ENCODE assay signal across 7 mouse cellular contexts in the genomic region with DNA sequence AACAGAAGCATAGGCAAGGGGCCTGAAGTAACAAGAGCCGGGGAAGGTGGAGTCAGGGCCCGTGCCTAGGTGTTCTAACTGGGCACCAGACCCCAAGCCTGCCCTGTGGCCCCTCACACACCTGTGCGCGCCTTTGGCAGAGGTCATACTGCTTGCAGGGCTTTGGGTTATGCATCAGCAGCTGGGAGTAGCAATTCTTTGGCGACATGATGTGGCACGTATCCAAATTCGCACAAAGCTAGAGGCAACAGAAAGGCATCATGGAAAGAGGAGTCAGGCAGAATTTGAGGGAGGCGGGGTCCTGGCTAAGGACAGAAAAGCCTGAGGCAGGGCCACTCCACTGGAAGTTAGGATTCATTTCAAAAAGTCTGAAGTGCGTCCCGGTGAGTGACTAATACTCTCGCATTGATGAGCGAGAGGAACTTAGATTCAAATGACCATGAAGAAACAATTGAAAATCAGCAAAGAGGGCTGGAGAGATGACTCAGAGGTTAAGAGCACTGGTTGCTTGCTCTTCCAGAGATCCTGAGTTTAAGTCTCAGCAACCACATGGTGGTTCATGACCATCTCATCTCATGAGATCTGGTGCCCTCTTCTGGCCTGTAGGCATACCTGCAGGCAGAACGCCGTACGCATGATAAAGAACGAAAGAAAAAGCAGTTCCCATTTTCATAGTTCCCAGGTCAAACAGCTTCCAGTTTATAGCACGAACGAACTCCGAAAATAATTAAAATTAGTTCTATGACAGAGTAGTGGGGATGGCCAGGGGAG. TPM values are rescaled to one million over a fixed set of nuclear protein-coding genes. Genes with fewer than 3 reads are reported as not detected.
DNase-seq lines count a peak whose midpoint lies in the region; ATAC-seq and TF ChIP-seq lines count a peak whose summit lies in the region.

No protein-coding gene starts in this region.

- no peak overlapping the region for H3K27ac ChIP-seq in cortical plate, adult 2 months (ENCODE audit: insufficient read depth, low read length)
- H3K27ac ChIP-seq in kidney, embryonic 14.5 days (ENCODE audit: low read depth, low read length), result no peak overlapping the region
- peak overlapping the region; percentile 71 for H3K27ac ChIP-seq in liver, postnatal 0 days (ENCODE audit: low read depth)
- H3K27ac ChIP-seq in neural tube, embryonic 15.5 days (replicated peaks), result no peak overlapping the region

- H3K4me3 ChIP-seq in cortical plate, adult 2 months (ENCODE audit: insufficient read depth, low read length), result no peak overlapping the region
- H3K4me3 ChIP-seq in kidney, embryonic 14.5 days (ENCODE audit: low read length), result no peak overlapping the region
- peak overlapping the region; percentile 55 for H3K4me3 ChIP-seq in liver, postnatal 0 days (ENCODE audit: low read depth, low read length)
- no peak overlapping the region for H3K4me3 ChIP-seq in neural tube, embryonic 15.5 days (replicated peaks)

- H3K4me2 ChIP-seq in kidney, embryonic 14.5 days (replicated peaks; ENCODE audit: low read depth, low read length), result peak overlapping the region; percentile 6; the same call in 1 of the 2 replicates
- peak overlapping the region; percentile 86 for H3K4me2 ChIP-seq in liver, postnatal 0 days (ENCODE audit: low read depth, low read length)
- H3K4me2 ChIP-seq in neural tube, embryonic 15.5 days, result peak overlapping the region; percentile 30

- no peaks in the 10 kb centered on the region for H3K4me1 ChIP-seq in cortical plate, adult 2 months (ENCODE audit: control insufficient read depth, insufficient read depth, low read length)
- peaks cover 5% of the 10 kb centered on the region; the same call in 1 of the 2 replicates for H3K4me1 ChIP-seq in kidney, embryonic 14.5 days (ENCODE audit: control insufficient read depth, insufficient read depth, low read length)
- peaks cover 30% of the 10 kb centered on the region for H3K4me1 ChIP-seq in liver, postnatal 0 days (ENCODE audit: insufficient read depth)
- H3K4me1 ChIP-seq in neural tube, embryonic 15.5 days, result peaks cover 9% of the 10 kb centered on the region

- peaks cover 29% of the 10 kb centered on the region for H3K36me3 ChIP-seq in kidney, embryonic 14.5 days (ENCODE audit: control insufficient read depth, insufficient read depth, low read length)
- peaks cover 23% of the 10 kb centered on the region for H3K36me3 ChIP-seq in liver, postnatal 0 days (replicated peaks; ENCODE audit: insufficient read depth, low read length)
- H3K36me3 ChIP-seq in neural tube, embryonic 15.5 days, result peaks cover 32% of the 10 kb centered on the region

- H3K9ac ChIP-seq in kidney, embryonic 14.5 days (ENCODE audit: low read depth, low read length), result no peak overlapping the region
- peak overlapping the region; percentile 71 for H3K9ac ChIP-seq in liver, postnatal 0 days (replicated peaks)
- H3K9ac ChIP-seq in neural tube, embryonic 15.5 days (replicated peaks), result 0 out of 2 replicates have a peak overlapping the region, but pooled peaks have one; percentile 1

- peak; percentile 84 for DNase-seq in CD4-positive helper T cell, adult 2 months (ENCODE audit: low read depth, low spot score)
- peak; percentile 85 for DNase-seq in MN1 (ENCODE audit: low spot score)
- DNase-seq in heart, adult 9 months (ENCODE audit: low spot score in 2 of 2), result peak; percentile 57 to 77
- DNase-seq in liver, postnatal 0 days, result peak; percentile 75

- no peaks in the 10 kb centered on the region for H3K27me3 ChIP-seq in kidney, embryonic 14.5 days (ENCODE audit: control insufficient read depth, insufficient read depth, low read length)
- H3K27me3 ChIP-seq in liver, postnatal 0 days (ENCODE audit: insufficient read depth, low read length), result no peaks in the 10 kb centered on the region
- no peaks in the 10 kb centered on the region for H3K27me3 ChIP-seq in neural tube, embryonic 15.5 days (replicated peaks)

- no peak for TF ChIP-seq EP300 in liver, postnatal 0 days (IDR thresholded peaks at IDR 0.05; ENCODE audit: low read depth)

- peak; percentile 48 for ATAC-seq in kidney, embryonic 14.5 days (ENCODE audit: low FRiP score, low TSS enrichment)
- peak; percentile 65 for ATAC-seq in liver, postnatal 0 days
- peak; percentile 54; the same call in 1 of the 2 replicates for ATAC-seq in neural tube, embryonic 15.5 days (ENCODE audit: low FRiP score)

- peak; percentile 99 for TF ChIP-seq CTCF in cortical plate, adult 2 months (IDR thresholded peaks at IDR 0.05; ENCODE audit: extremely low read depth, insufficient read depth, low read length)
- peak; percentile 98 for TF ChIP-seq CTCF in liver, postnatal 0 days (IDR thresholded peaks at IDR 0.05; ENCODE audit: low read depth)

- no peak for TF ChIP-seq POLR2A in cortical plate, adult 2 months (IDR thresholded peaks at IDR 0.05; ENCODE audit: extremely low read depth, insufficient read depth, low read length)

- no peaks in the 10 kb centered on the region for H3K9me3 ChIP-seq in kidney, embryonic 14.5 days (ENCODE audit: control insufficient read depth, low read length)
- no peaks in the 10 kb centered on the region for H3K9me3 ChIP-seq in liver, postnatal 0 days (ENCODE audit: low read length)
- no peaks in the 10 kb centered on the region for H3K9me3 ChIP-seq in neural tube, embryonic 15.5 days (replicated peaks)

- 38% methylated on average over 19 of the region's 19 CpGs for WGBS in kidney, embryonic 14.5 days
- 41% methylated on average over 19 of the region's 19 CpGs for WGBS in liver, postnatal 0 days (ENCODE audit: insufficient replicate concordance)
- 40% methylated on average over 19 of the region's 19 CpGs for WGBS in neural tube, embryonic 15.5 days

RNA-seq across cellular contexts. Expression of a gene that starts 1.8 kb away (rescaled TPM):
- 3.3 and 3.7 TPM in 2 replicates for polyA plus RNA-seq in cortical plate, adult 2 months (2012; rRNA removed)
- 3.2 TPM in 2 replicates for polyA plus RNA-seq in kidney, embryonic 14.5 days (2014; fragmentation: Nextera tagmentation; extraction: Ambion mirVana)
- 3.9 and 4.5 TPM in 2 replicates for polyA plus RNA-seq in liver, postnatal 0 days (2015; fragmentation: Nextera tagmentation; extraction: Ambion mirVana)
- polyA plus RNA-seq in neural tube, embryonic 15.5 days (2015; fragmentation: Nextera tagmentation; extraction: Ambion mirVana), result 2.7 and 4.4 TPM in 2 replicates

RNA-seq across cellular contexts. Expression of a gene that starts 10.0 kb away (rescaled TPM):
- polyA plus RNA-seq in cortical plate, adult 2 months (2012; rRNA removed), result 64.4 and 65.2 TPM in 2 replicates
- 44.3 and 74.5 TPM in 2 replicates for polyA plus RNA-seq in kidney, embryonic 14.5 days (2014; fragmentation: Nextera tagmentation; extraction: Ambion mirVana)
- polyA plus RNA-seq in liver, postnatal 0 days (2015; fragmentation: Nextera tagmentation; extraction: Ambion mirVana), result 8.5 and 9.2 TPM in 2 replicates
- 64.4 and 67.2 TPM in 2 replicates for polyA plus RNA-seq in neural tube, embryonic 15.5 days (2015; fragmentation: Nextera tagmentation; extraction: Ambion mirVana)

RNA-seq across cellular contexts. Expression of a gene that starts 10.0 kb away (rescaled TPM):
- polyA plus RNA-seq in cortical plate, adult 2 months (2012; rRNA removed), result 0.17 and 0.62 TPM in 2 replicates
- polyA plus RNA-seq in kidney, embryonic 14.5 days (2014; fragmentation: Nextera tagmentation; extraction: Ambion mirVana), result 0.40 and 0.50 TPM in 2 replicates
- polyA plus RNA-seq in liver, postnatal 0 days (2015; fragmentation: Nextera tagmentation; extraction: Ambion mirVana), result not detected in 2 replicates
- polyA plus RNA-seq in neural tube, embryonic 15.5 days (2015; fragmentation: Nextera tagmentation; extraction: Ambion mirVana), result 0.77 TPM in 2 replicates

RNA-seq across cellular contexts. Expression of a gene that starts 11.4 kb away (rescaled TPM):
- 0.19 TPM in 1 of 2 replicates, not detected in the other for polyA plus RNA-seq in cortical plate, adult 2 months (2012; rRNA removed)
- polyA plus RNA-seq in kidney, embryonic 14.5 days (2014; fragmentation: Nextera tagmentation; extraction: Ambion mirVana), result 0.47 TPM in 1 of 2 replicates, not detected in the other
- 0.35 and 0.40 TPM in 2 replicates for polyA plus RNA-seq in liver, postnatal 0 days (2015; fragmentation: Nextera tagmentation; extraction: Ambion mirVana)
- 0.43 TPM in 1 of 2 replicates, not detected in the other for polyA plus RNA-seq in neural tube, embryonic 15.5 days (2015; fragmentation: Nextera tagmentation; extraction: Ambion mirVana)

RNA-seq across cellular contexts. Expression of a gene that starts 35.7 kb away (rescaled TPM):
- 196 and 207 TPM in 2 replicates for polyA plus RNA-seq in cortical plate, adult 2 months (2012; rRNA removed)
- 46.8 and 92.8 TPM in 2 replicates for polyA plus RNA-seq in kidney, embryonic 14.5 days (2014; fragmentation: Nextera tagmentation; extraction: Ambion mirVana)
- 16.6 and 17.0 TPM in 2 replicates for polyA plus RNA-seq in liver, postnatal 0 days (2015; fragmentation: Nextera tagmentation; extraction: Ambion mirVana)
- polyA plus RNA-seq in neural tube, embryonic 15.5 days (2015; fragmentation: Nextera tagmentation; extraction: Ambion mirVana), result 41.8 and 49.8 TPM in 2 replicates

Comparison
In these comparisons a context has a peak if more than half of its experiments do, and no peak if none do; other contexts are left out.
1. H3K4me2 ChIP-seq: peak in every context shown above with its lines; median percentile 86 in liver, postnatal 0 days; 30 in neural tube, embryonic 15.5 days; 6 in kidney, embryonic 14.5 days.